Mouse (Mus musculus) spleen, adult 2 months (tissue): Measurements from ENCODE around the gene Psmg4. TPM values are rescaled to one million over a fixed set of nuclear protein-coding genes. Genes with fewer than 3 reads are reported as not detected.

ENCODE experiments used
- DNase-seq, 2 experiments: peaks; one replicate each; pipeline versions ENCODE4 v3.0.0 to v3.0.0-alpha.2; 2012 to 2021; ENCODE audit warnings: low spot score in 2 of 2, low read depth in 1 of 2
- H3K27ac ChIP-seq: fragments of 200-500 bp; 2 replicates; pipeline ENCODE4 v1.5.1; 2012; ENCODE audit warnings: low read length, inconsistent platforms; ENCODE audit not compliant: insufficient read depth
- H3K27me3 ChIP-seq: fragments of 200-500 bp; 2 replicates; pipeline ENCODE4 v1.6.1; 2012; ENCODE audit warnings: mild to moderate bottlenecking, moderate library complexity, low read length, inconsistent platforms; ENCODE audit not compliant: control insufficient read depth, insufficient read depth
- H3K36me3 ChIP-seq: fragments of 200-500 bp; 2 replicates; pipeline ENCODE4 v1.6.1; 2012; ENCODE audit warnings: mild to moderate bottlenecking, low read length, inconsistent platforms; ENCODE audit not compliant: control insufficient read depth, insufficient read depth
- H3K4me1 ChIP-seq: fragments of 200-500 bp; 2 replicates; pipeline ENCODE4 v1.6.1; 2011; ENCODE audit warnings: inconsistent platforms; ENCODE audit not compliant: control insufficient read depth, insufficient read depth, insufficient read length
- H3K4me3 ChIP-seq: fragments of 200-500 bp; 2 replicates; pipeline ENCODE4 v1.5.1; 2011; ENCODE audit warnings: mild to moderate bottlenecking, inconsistent platforms; ENCODE audit not compliant: insufficient read depth, insufficient read length; ENCODE audit errors: extremely low read depth
- CTCF ChIP-seq: fragments of 200-500 bp; IDR thresholded peaks from 2 replicates; pipeline ENCODE4 v1.5.1; 2011; ENCODE audit warnings: mild to moderate bottlenecking, inconsistent platforms; ENCODE audit not compliant: insufficient read depth, insufficient read length, insufficient replicate concordance; ENCODE audit errors: extremely low read depth
- POLR2A ChIP-seq: fragments of 200-500 bp; IDR thresholded peaks from 2 replicates; pipeline ENCODE4 v1.6.1; 2011; ENCODE audit warnings: low read depth, low read length, inconsistent platforms
- WGBS: fragments of 180-500 bp; shearing (Covaris S2); methylation state at CpG from one replicate; pipeline ENCODE4 v1.1.7; 2018; 5-methylcytosine and 5-hydroxymethylcytosine counted together
- polyA plus RNA-seq: library from polyadenylated mRNA; depleted of rRNA; stranded (reverse); fragments of >200 nt; gene quantifications from 2 replicates; pipeline ENCODE4 v1.2.3, GENCODE M21; 2012; rRNA removed

Psmg4 gene
- polyA plus RNA-seq, 1 experiment, result 104 TPM

GRCm38 (mm10) chr13:34219728-34220127 is 57.0 kb downstream of the Psmg4 start:
- no peak for DNase-seq
- H3K36me3 ChIP-seq, result no peaks in the 10 kb centered on the region
- no peak for TF ChIP-seq CTCF
- no peak for TF ChIP-seq POLR2A
- no peaks in the 10 kb centered on the region for H3K27me3 ChIP-seq
- no peak overlapping the region for H3K4me3 ChIP-seq
- H3K4me1 ChIP-seq, result no peaks in the 10 kb centered on the region; the same call in 1 of the 2 replicates
- no peak overlapping the region for H3K27ac ChIP-seq
- 71% methylated on average over 3 of the region's 3 CpGs for WGBS

GRCm38 (mm10) chr13:34222985-34223384 is 60.2 kb downstream of the Psmg4 start:
- no peaks in the 10 kb centered on the region for H3K4me1 ChIP-seq
- WGBS, result 81% methylated on average over 7 of the region's 7 CpGs
- H3K27me3 ChIP-seq, result no peaks in the 10 kb centered on the region
- H3K4me3 ChIP-seq, result no peak overlapping the region
- no peak for DNase-seq
- no peak overlapping the region for H3K27ac ChIP-seq
- TF ChIP-seq POLR2A (no peak), CTCF (no peak)
- no peaks in the 10 kb centered on the region for H3K36me3 ChIP-seq

- Histone ChIP-seq H3K4me1 (peaks cover 7% of the 10 kb centered on the region; the same call in 1 of the 2 replicates), H3K27me3 (no peaks in the 10 kb centered on the region), H3K36me3 (no peaks in the 10 kb centered on the region), H3K4me3 (no peak overlapping the region), H3K27ac (no peak overlapping the region)
- 80% methylated on average over 1 of the region's 1 CpGs for WGBS
- TF ChIP-seq CTCF, result no peak
- no peak for TF ChIP-seq POLR2A
- no peak for DNase-seq
Measured at GRCm38 (mm10) chr13:34226940-34227339, 64.2 kb downstream of the Psmg4 start.

Other genes starting within 250 kb of the Psmg4 start
- gene Nqo2, start 198.3 kb upstream of the Psmg4 start, polyA plus RNA-seq, result 1.8 and 3.0 TPM in 2 replicates
- gene Ripk1, start 160.6 kb upstream of the Psmg4 start, polyA plus RNA-seq, result 6.5 and 11.4 TPM in 2 replicates
- 32.6 and 36.3 TPM in 2 replicates for gene Serpinb6a, start 160.2 kb upstream of the Psmg4 start, polyA plus RNA-seq
- 9.7 and 10.1 TPM in 2 replicates for gene Bphl, start 125.4 kb upstream of the Psmg4 start, polyA plus RNA-seq
- 89.5 and 113 TPM in 2 replicates for gene Tubb2a, start 85.0 kb upstream of the Psmg4 start, polyA plus RNA-seq
- gene Tubb2b, start 32.5 kb upstream of the Psmg4 start, polyA plus RNA-seq, result 15.1 and 18.3 TPM in 2 replicates
- 10.0 and 11.1 TPM in 2 replicates for gene Slc22a23, start 182.2 kb downstream of the Psmg4 start, polyA plus RNA-seq